Mouse (Mus musculus) CH12.LX (cell line): ENCODE data around the gene Hist1h2ab.

Experiments
- CTCF ChIP-seq, 2 experiments: IDR thresholded peaks in 1 of 2; conservative IDR thresholded peaks in 1 of 2; 2 replicates each; pipeline ENCODE4 v1.5.1; 2011 to 2012; ENCODE audit warnings: low read depth in 2 of 2, low read length in 2 of 2, improper control_type of control experiment in 1 of 2, inconsistent platforms in 1 of 2, mild to moderate bottlenecking in 1 of 2, moderate library complexity in 1 of 2
- ELF1 ChIP-seq: IDR thresholded peaks from 2 replicates; pipeline ENCODE4 v1.6.1; 2014; ENCODE audit warnings: low read depth, mild to moderate bottlenecking, inconsistent platforms, low read length, improper control_type of control experiment
- EP300 ChIP-seq: IDR thresholded peaks from 2 replicates; pipeline ENCODE4 v1.6.1; 2011; ENCODE audit warnings: low read length, improper control_type of control experiment
- MEF2A ChIP-seq: IDR thresholded peaks from 2 replicates; pipeline ENCODE4 v1.6.1; 2014; ENCODE audit warnings: low read depth, mild to moderate bottlenecking, inconsistent platforms, low read length, improper control_type of control experiment, borderline replicate concordance
- MXI1 ChIP-seq: IDR thresholded peaks from 2 replicates; pipeline ENCODE4 v1.6.1; 2011; ENCODE audit warnings: mild to moderate bottlenecking, low read depth, low read length, improper control_type of control experiment
- NRF1 ChIP-seq: IDR thresholded peaks from 2 replicates; pipeline ENCODE4 v1.6.1; 2014; ENCODE audit warnings: low read depth, mild to moderate bottlenecking, inconsistent platforms, low read length, improper control_type of control experiment, moderate library complexity
- PAX5 ChIP-seq: IDR thresholded peaks from 2 replicates; pipeline ENCODE4 v1.6.1; 2012; ENCODE audit warnings: low read length, inconsistent platforms, mixed read lengths
- POLR2A ChIP-seq: IDR thresholded peaks from 2 replicates; pipeline ENCODE4 v1.6.1; 2011; ENCODE audit warnings: low read depth, mild to moderate bottlenecking, improper control_type of control experiment, low read length
- RCOR1 ChIP-seq: conservative IDR thresholded peaks from 2 replicates; pipeline ENCODE4 v1.6.1; 2012; ENCODE audit warnings: low read depth, mild to moderate bottlenecking, inconsistent platforms, low read length, improper control_type of control experiment
- SMC3 ChIP-seq: IDR thresholded peaks from 2 replicates; pipeline ENCODE4 v1.6.1; 2011; ENCODE audit warnings: low read depth, low read length, improper control_type of control experiment

GRCm38 (mm10) chr13:23740256-23740840 lies 10.6 kb upstream of the Hist1h2ab start:
- TF ChIP-seq RCOR1: no peak
- TF ChIP-seq EP300: no peak
- TF ChIP-seq NRF1: no peak
- TF ChIP-seq CTCF (conservative IDR thresholded peaks at IDR 0.05 in 1 of 2, IDR thresholded peaks at IDR 0.05 in 1 of 2; ENCODE audit: low read depth in 2 of 2, low read length in 2 of 2): no peak
- TF ChIP-seq MXI1: no peak
- no peak; the same call in 1 of the 2 replicates for TF ChIP-seq POLR2A
- TF ChIP-seq ELF1: no peak
- no peak for TF ChIP-seq MEF2A
- no peak for TF ChIP-seq PAX5
- TF ChIP-seq SMC3: no peak
